Mouse (Mus musculus): ENCODE measurements around the gene Aox1.
A peak's percentile ranks its signal among the peaks of the same experiment; 100 is the strongest.
"Not testable (repeated sequence)": the region's sequence is repeated elsewhere in the genome, so short reads cannot be mapped to it uniquely, and the experiment has no call there.

Gene Aox1

GRCm38 (mm10) chr1:58029636-58030117 lies at the start of gene Aox1:
Gene Aox1 (plus strand): TSS chr1:58029931.
- no peak for DNase-seq

DNA sequence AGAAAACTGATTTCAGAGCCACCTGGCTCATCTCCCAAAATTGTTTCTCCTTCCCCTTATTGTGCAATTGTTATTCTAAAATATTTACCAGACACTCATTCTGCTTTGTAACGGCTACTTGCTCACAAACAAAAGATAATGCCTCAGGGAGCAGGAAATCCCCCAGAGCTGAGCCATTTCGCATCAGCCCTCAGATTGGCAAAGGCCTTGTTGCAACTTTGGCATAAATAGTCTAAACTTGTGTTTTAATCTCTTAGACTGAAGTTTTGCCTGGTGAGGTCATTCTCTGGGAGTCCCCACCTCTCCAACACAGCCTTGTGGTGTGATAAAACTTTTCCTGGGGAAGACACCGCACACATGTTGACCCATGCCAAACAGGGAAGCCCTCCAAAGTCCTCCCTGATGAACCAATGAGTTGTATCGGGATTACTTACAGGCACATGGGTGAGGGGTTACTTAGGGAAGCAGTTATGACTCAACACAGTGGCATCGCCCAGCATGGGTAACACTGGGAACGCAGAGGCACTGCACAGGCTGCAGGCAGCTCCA lies 40.6 kb upstream of the Aox1 start:
- DNase-seq, result no peak

DNA sequence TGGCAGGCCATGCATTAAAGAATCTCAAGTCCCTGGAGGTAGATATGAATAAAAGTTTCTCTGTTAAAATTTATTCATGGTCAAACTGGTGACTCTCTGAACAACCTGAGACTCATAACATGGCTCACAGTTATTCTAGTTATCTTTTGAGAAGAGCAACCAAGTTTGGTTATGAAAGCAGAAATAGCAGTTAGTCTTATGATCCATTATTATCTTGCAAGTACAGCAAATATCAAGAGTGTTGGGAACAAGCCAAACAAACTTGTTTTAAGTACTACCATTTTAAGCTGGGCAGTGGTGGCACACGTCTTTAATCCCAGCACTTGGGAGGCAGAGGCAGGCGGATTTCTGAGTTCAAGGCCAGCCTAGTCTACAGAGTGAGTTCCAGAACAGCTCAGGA lies 38.5 kb upstream of the Aox1 start:
- no peak for DNase-seq

DNA sequence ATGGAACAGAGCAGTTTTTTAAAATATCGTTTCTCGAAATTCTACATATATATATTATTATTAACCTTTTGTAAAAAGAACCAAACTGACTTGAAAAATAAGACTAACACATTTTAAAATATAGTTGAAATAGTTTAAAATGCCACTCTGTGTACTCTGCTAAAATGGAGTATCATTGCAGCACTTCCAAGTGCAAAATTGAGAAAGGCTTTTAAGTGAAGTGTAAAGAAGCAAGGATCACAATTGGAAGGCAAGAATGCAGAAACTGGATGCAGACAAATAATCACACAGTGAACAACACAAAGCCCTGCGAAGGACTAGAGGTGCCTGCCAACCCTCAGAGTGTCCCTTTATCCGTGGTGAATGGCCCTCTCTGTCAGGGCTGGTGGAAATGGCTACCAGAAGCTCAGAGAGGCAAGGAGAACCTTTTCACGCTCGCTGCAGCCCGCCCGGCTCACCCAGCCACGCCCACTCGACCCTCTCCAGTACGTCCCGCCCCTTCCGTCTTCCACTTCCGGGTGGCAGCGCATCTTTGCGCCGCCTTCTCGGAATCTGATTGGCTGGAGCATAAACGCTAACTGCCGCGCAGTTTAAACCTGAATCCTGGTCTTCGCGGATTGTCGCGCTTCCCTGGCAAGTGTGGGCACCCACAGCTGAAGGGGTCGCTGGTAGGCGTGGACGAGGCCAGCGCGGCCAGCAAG lies 34.1 kb upstream of the Aox1 start, which contains the start of gene Sgo2a:
TSS of gene Sgo2a (plus strand) at position 540 of the 701 bp plus-strand sequence.
- peak; percentile 91 for DNase-seq

GRCm38 (mm10) chr1:57996133-57996615 lies 33.6 kb upstream of the Aox1 start:
- DNase-seq, result no peak

GRCm38 (mm10) chr1:57998146-57998545 lies 31.6 kb upstream of the Aox1 start:
- no peak for DNase-seq

DNA sequence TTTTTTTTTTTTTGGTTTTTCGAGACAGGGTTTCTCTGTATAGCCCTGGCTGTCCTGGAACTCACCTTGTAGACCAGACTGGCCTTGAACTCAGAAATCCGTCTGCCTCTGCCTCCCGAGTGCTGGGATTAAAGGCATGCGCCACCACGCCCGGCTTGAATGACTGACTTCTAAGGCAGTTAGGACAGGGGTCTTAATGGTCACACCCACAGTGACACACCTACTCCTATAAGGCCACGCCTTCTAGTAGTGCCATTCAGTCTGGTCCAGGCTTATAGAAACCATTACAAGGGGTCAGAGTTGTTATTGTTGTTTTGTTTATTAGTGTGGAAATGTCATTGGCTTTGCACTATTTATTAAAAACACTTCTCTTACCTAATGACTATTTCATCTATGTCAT lies 23.3 kb upstream of the Aox1 start:
- DNase-seq, result not testable (repeated sequence)

DNA sequence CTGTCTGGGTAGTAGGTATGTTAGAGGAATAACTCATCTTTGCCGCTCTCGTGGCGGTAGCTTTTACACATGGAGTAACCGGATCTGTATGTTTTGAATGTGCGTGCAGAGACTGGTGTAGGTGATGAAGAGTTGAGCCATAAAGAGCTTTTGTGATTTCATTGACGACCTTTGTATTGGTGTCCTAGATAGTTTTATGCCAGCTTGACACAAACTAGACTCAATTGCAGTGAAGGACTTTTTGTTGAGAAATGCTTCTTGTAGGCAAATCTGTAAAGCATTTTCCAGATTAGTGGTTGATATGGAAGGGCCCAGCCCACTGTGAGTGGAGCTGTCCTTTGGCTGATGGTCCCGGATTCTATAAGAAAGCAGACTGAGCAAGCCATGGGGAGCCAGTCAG lies 10.9 kb upstream of the Aox1 start, which contains the start of gene Kctd18:
TSS of gene Kctd18 (minus strand) at position 101 of the 400 bp plus-strand sequence.
- no peak for DNase-seq

- DNase-seq, result no peak
These were observed 2.0 kb upstream of the Aox1 start for GRCm38 (mm10) chr1:58027707-58028106.

GRCm38 (mm10) chr1:58030156-58030871 lies 583 bp downstream of the Aox1 start:
- DNase-seq, result peak; percentile 37

- DNase-seq, result peak; percentile 66
These were observed 1.5 kb downstream of the Aox1 start for GRCm38 (mm10) chr1:58031160-58031769.

DNA sequence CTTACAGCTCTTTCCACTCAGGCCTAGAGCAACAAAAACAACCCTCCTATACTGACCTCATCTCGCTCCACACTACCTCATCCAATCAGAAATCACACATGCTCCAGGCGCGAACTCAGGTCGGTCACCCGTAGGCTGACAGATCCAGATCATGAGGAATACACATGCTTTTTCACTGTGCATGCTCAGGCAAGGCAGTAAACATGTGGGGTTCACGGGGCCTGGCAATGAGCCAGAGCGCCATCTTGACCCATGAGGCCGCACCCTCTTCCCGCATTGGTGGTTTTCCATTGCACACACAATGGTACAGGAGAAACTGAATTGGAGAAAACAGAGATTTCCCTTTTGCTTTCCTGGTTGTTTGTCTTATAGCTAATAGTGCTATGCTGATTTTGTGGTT lies 7.6 kb downstream of the Aox1 start:
- DNase-seq, result not testable (repeated sequence)

DNA sequence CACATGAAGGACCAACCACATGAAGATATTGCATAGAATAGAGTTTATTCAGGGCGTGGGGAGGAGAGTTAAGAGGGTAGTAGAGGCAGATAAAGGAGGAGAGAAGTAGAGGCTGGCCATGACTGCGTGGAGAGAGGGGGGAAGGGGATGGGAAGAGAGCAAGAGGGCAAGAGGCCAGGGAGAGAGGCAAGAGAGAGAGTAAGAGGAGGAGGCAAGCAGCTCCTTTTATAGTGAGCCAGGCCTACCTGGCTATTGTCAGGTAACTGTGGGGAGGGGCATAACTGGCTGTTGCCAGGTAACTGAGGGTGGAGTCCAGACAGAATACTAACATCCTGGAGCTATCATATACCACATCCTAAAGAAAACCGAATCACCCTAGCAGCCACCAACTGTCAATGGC lies 15.3 kb downstream of the Aox1 start:
- DNase-seq, result no peak

GRCm38 (mm10) chr1:58045546-58045945 lies 15.8 kb downstream of the Aox1 start:
- DNase-seq, result no peak

- no peak for DNase-seq
These were observed 17.1 kb downstream of the Aox1 start for GRCm38 (mm10) chr1:58046721-58047290.

DNA sequence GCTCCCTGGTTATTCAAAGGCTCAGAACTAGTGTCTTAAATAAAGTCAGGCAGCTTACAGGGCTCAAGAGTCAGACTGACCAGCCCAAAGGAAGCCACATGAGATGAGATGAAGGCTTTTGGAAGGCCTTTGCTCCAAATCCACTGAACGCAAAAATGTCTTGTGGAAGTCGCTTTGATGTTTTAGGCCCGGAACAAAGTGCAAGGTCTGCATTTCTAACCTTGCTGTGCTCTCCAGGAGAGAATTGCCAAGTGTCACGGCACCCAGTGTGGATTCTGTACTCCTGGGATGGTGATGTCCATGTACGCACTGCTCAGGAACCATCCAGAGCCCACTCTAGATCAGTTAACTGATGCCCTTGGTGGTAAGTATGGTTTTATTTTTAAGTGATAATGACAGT lies 19.4 kb downstream of the Aox1 start:
- no peak for DNase-seq

DNA sequence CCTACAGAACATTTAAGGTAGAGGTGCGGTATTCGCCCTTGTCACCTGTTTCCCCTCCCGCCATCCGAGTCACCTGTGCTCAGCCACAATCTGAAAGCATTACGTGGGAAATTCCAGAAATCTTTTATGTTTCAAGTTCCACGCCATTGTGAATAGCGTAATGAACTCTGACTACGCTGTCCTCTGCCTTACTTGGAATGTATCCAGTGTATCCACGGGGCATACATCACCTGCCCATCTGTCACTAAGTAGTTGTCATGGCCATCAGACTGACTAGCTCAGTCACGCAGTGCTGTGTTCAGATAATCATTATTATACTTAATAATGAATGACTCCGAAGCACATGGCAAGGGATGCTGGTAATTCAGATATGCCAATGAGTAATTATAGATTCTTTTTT lies 25.9 kb downstream of the Aox1 start:
- DNase-seq, result no peak

DNA sequence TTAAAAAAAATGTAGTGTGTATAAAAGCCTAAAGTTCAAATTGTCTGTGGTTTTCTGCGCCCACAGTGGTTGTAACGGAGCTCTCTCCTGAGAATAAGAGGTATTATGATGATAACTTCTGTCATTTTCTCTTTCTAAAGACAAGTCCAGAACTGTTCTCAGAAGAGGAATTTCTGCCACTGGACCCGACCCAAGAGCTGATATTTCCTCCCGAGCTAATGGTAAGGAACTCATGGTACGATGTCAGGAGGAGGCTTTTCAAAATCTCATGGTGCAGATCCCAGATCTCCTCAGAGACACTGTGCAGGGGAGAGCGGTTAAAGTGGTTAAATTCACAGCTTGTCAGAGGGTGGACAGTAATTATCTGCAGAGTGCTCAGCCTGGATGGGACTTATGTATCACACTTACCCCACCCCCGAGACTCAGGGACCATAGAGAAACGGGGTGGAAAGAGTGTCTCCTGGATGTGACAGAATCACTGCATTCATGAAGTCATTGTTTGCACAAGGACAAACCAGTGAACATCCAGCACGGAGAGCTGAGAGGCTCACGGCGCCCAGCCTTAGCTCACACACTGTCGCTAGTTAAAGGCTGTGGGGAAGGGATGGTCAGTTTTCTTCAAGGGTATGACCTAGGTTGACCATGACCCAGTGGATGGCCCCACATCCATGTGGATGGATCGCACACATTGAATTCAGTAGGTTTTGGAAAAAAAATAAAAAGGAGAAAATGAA lies 26.5 kb downstream of the Aox1 start:
- no peak for DNase-seq

DNA sequence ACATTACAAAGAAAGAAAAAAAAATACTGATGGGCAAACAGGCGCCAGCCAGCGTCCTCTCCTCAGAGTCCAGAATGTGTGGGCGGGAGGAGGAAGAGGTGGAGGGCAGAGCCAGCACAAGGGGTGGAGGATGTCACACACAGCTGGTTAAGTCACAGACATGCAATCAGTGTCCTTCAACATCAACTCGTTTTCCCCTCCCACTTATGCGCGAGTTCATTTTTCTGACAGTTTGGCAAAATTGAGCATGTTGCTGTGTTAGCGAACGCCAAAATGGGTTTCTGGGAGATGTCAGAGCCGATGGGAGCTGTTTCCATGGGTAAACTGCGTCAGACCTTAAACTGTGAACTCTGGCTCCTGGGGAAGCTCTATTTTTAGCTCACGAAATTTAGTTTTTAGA lies 27.2 kb downstream of the Aox1 start:
- no peak for DNase-seq

GRCm38 (mm10) chr1:58058846-58059245 lies 29.1 kb downstream of the Aox1 start:
- no peak for DNase-seq

DNA sequence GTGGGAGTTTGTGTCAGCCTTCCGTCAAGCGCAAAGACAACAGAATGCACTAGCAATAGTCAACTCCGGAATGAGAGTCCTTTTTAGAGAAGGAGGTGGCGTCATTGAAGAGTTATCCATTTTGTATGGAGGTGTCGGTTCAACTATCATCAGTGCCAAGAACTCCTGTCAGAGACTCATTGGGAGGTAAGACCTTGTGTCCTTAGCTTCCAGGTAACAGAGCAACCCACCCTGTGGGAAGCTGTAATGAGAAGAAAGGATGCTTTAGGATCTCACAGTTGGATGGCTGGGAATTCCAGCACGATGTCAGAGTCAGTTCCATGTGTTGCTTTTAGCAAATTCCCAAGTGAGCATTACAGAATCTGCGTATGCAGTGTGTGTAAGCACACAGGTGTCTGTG lies 32.4 kb downstream of the Aox1 start:
- no peak for DNase-seq

- DNase-seq, result no peak
These were observed 35.4 kb downstream of the Aox1 start for GRCm38 (mm10) chr1:58065151-58065550.

Measured in right cerebral cortex, postnatal 4 days (tissue).